Mouse (Mus musculus) thymus, adult 2 months (tissue): Measurements from ENCODE around the gene Limk2.

Experiments
- CTCF ChIP-seq: fragments of 200-500 bp; IDR thresholded peaks from 2 replicates; pipeline ENCODE4 v1.5.1; 2012; ENCODE audit warnings: mild to moderate bottlenecking, control low read depth, low read length, moderate library complexity, borderline replicate concordance; ENCODE audit not compliant: control insufficient read depth, poor library complexity, insufficient read depth; ENCODE audit errors: extremely low read depth
- POLR2A ChIP-seq: fragments of 200-500 bp; IDR thresholded peaks from 2 replicates; pipeline ENCODE4 v1.6.1; 2012; ENCODE audit warnings: mild to moderate bottlenecking, low read length, control low read depth, moderate library complexity; ENCODE audit not compliant: control insufficient read depth, poor library complexity, insufficient read depth; ENCODE audit errors: extremely low read depth

- TF ChIP-seq CTCF, result no peak
- no peak for TF ChIP-seq POLR2A
Measured at GRCm38 (mm10) chr11:3392526-3392925, 16.5 kb downstream of the Limk2 start.
